Mouse (Mus musculus) embryonic facial prominence, embryonic 15.5 days (tissue): ENCODE measurements around the gene Pdlim4. TPM values are rescaled to one million over a fixed set of nuclear protein-coding genes. Genes with fewer than 3 reads are reported as not detected.

Experiments
- ATAC-seq: fragments of 200-750 bp; cut with Nextera tagmentation; 2 replicates; pipeline ENCODE4 v1.8.0; 2017; ENCODE audit warnings: low read depth, moderate TSS enrichment; ENCODE audit not compliant: insufficient number of reproducible peaks, low FRiP score, low TSS enrichment
- H3K27ac ChIP-seq: fragments of 300-500 bp; sonication (generic); replicated peaks from 2 replicates; pipeline ENCODE4 v1.5.1; 2015; ENCODE audit warnings: mild to moderate bottlenecking, inconsistent platforms
- H3K27me3 ChIP-seq: fragments of 300-500 bp; sonication (generic); 2 replicates; pipeline ENCODE4 v1.6.1; 2015; ENCODE audit warnings: inconsistent platforms
- H3K36me3 ChIP-seq: fragments of 300-500 bp; sonication (generic); 2 replicates; pipeline ENCODE4 v1.6.1; 2015; ENCODE audit warnings: mild to moderate bottlenecking, inconsistent platforms
- H3K4me1 ChIP-seq: fragments of 300-500 bp; sonication (generic); 2 replicates; pipeline ENCODE4 v1.6.1; 2015; ENCODE audit warnings: inconsistent platforms
- H3K4me2 ChIP-seq: fragments of 300-500 bp; sonication (generic); replicated peaks from 2 replicates; pipeline ENCODE4 v1.6.1; 2015; ENCODE audit warnings: mild to moderate bottlenecking, inconsistent platforms
- H3K4me3 ChIP-seq: fragments of 300-500 bp; sonication (generic); replicated peaks from 2 replicates; pipeline ENCODE4 v1.5.1; 2015; ENCODE audit warnings: mild to moderate bottlenecking, inconsistent platforms
- H3K9ac ChIP-seq: fragments of 300-500 bp; sonication (generic); 2 replicates; pipeline ENCODE4 v1.6.1; 2015; ENCODE audit warnings: inconsistent platforms
- H3K9me3 ChIP-seq: fragments of 300-500 bp; sonication (generic); replicated peaks from 2 replicates; pipeline ENCODE4 v1.6.1; 2016; ENCODE audit warnings: inconsistent platforms
- WGBS: fragments of 180-500 bp; shearing (Covaris S2); methylation state at CpG from one replicate; pipeline ENCODE4 v1.1.7; 2015; 5-methylcytosine and 5-hydroxymethylcytosine counted together
- polyA plus RNA-seq: library from polyadenylated mRNA; unstranded; fragments of >200 nt; fragmentation: Nextera tagmentation; extraction: Ambion mirVana; gene quantifications from 2 replicates; pipeline ENCODE4 v1.2.1, GENCODE M21; 2015

The Pdlim4 gene
- polyA plus RNA-seq, 1 experiment from 2014 or later: 168 TPM

DNA sequence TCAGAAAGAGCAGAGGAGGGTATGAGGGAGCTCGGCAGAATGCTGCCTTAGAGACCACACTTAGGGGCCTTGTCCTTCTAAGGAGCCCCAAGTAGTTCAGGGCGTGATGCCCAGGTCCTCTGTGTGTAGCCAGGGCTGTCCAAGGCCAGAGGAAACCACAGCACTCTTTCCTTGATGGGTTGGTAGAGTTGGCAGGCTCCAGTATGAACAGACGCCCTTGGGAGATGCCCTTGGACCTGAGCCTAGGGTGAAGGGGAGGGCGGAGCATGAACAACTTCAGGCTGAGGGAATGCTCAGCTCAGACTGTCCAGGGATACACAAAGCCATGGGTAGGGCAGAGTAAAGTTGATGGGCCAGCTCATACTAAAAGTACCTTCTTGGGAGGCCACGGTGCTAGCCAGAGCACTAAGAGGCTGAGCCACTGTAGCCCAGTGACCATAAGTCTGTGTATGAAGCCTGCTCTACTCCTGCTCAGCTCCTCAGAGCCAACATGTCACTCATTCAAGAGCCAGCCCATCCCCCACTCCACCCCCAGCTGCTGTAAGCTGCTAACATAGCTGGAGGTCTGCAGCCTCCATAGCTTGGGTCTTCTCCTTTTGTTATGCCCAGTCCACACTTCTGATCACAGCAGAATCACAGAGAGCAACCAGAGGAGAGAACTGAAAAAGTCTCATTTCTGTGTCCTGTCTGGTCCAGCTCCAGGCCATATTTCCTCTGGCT lies 3.1 kb upstream of the Pdlim4 start:
- H3K27ac ChIP-seq: peak overlapping the region; percentile 68
- no peak for ATAC-seq

DNA sequence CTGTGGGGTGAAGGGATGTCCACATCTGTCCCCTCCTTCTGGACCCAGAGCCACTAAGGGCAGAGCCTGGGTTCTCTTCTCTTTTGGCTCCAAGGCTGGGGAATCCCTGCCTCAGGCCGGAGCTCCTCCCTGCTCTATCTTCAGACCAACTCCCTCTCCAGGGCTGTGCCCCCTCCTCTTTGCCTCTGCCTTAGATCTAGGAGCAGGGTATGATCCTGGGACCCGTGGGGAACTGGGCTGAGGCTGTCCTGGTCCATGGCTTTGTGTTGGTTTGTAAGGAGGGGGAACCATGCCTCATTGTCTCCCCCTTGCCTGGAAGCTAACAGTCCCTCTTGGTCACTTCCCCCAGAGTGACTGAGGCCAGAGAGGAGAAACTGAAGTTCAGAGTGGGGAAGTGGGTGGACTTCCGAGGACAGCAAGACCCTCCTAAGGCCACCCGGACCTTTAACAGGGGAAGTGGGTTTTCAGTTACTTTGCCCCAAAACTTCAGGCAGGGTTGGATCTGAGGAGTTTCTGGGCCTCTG lies 756 bp downstream of the Pdlim4 start:
- H3K27me3 ChIP-seq: no peaks in the 10 kb centered on the region
- no peak for ATAC-seq

More for the DNA sequence above, 3.1 kb upstream of the Pdlim4 start:
- Histone ChIP-seq H3K36me3 (no peaks in the 10 kb centered on the region), H3K4me3 (no peak overlapping the region), H3K4me2 (no peak overlapping the region), H3K4me1 (peaks cover 45% of the 10 kb centered on the region), H3K9me3 (no peaks in the 10 kb centered on the region), H3K9ac (no peak overlapping the region), H3K27me3 (no peaks in the 10 kb centered on the region)
- 83% methylated on average over 5 of the region's 5 CpGs for WGBS

DNA sequence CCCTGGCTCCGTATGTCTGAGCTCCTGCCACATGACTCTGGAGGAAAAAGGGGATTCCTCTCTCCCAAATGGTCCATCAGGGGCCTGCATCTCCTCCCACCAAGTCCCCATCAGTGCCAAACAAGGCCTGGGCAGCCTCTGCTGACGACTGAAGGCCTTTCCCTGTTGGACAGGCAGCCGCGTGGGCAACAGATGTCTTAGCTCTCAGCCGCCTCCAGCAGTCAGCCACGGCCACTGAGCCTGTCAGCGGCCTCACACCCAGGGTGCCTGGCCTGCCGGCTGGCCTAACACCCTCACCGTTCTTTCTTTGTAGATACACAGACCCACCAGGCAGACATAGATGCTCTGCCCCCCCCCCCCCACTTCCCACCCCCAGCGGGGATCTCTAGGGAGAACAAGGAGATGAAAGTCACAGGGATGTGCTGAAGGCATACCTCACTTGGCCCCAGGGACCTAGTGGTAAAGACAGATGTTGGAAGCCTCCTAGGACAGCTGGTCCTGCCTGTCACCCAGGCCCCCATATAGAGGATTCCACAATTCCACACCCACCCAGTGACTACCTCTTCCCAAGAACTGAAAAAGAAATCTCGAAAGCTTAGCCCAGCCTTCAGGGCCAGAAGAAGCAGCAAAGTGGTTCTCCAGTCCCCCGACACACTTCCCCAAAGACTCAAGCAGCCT lies 1.4 kb downstream of the Pdlim4 start:
- Histone ChIP-seq H3K4me2 (peak overlapping the region; percentile 79), H3K4me3 (peak overlapping the region; percentile 68), H3K4me1 (peaks cover 77% of the 10 kb centered on the region), H3K27me3 (no peaks in the 10 kb centered on the region), H3K27ac (peak overlapping the region; percentile 82), H3K36me3 (no peaks in the 10 kb centered on the region), H3K9ac (peak overlapping the region; percentile 80), H3K9me3 (no peaks in the 10 kb centered on the region)
- 12% methylated on average over 12 of the region's 12 CpGs for WGBS
- no peak for ATAC-seq

More for the DNA sequence above, 756 bp downstream of the Pdlim4 start:
- no peaks in the 10 kb centered on the region for H3K36me3 ChIP-seq
- H3K9me3 ChIP-seq: no peaks in the 10 kb centered on the region
- peak overlapping the region; percentile 79 for H3K4me2 ChIP-seq
- H3K4me1 ChIP-seq: peaks cover 76% of the 10 kb centered on the region
- H3K4me3 ChIP-seq: peak overlapping the region; percentile 68
- 5% methylated on average over 4 of the region's 4 CpGs for WGBS
- H3K9ac ChIP-seq: peak overlapping the region; percentile 80
- peak overlapping the region; percentile 82 for H3K27ac ChIP-seq

DNA sequence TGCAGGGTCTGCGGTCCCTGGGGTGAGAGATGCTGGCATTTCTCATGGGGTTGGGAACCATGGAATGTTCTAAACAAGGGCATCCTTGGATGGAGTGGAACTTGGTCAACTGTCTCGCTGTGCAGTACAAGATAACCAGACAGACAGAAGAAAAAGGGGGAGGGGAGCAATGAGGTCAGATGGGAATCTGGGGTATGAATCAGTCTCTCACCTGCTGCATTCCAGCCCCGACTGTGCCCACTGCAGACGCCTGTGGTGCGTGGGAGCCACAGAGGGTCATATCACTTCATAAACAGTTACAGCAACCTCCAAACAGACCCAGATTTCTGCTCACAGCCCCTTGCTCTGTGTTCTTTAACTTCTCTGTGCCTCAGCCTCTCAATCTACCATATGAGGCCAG lies 2.4 kb downstream of the Pdlim4 start:
- Histone ChIP-seq H3K36me3 (no peaks in the 10 kb centered on the region), H3K4me3 (peak overlapping the region; percentile 68; the same call in 1 of the 2 replicates), H3K27ac (peak overlapping the region; percentile 82; the same call in 1 of the 2 replicates), H3K27me3 (no peaks in the 10 kb centered on the region), H3K4me1 (peaks cover 79% of the 10 kb centered on the region), H3K4me2 (peak overlapping the region; percentile 79), H3K9me3 (no peaks in the 10 kb centered on the region), H3K9ac (0 out of 2 replicates have a peak overlapping the region, but pooled peaks have one; percentile 80)
- no peak for ATAC-seq
- WGBS: 59% methylated on average over 5 of the region's 5 CpGs

DNA sequence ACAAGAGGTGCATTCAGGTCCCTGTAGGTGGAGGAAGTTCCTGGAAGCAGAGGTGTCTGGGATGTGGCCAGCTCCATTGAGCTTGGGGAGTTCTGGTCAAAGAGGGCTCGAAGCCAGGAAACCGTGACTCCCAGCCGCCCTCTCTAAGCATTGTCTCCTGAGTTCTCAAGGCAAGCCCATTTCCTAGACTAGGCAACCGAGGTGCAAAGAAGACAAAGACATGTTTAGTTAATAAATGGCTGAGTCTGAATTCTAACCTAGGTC lies 3.0 kb downstream of the Pdlim4 start:
- Histone ChIP-seq H3K4me2 (0 out of 2 replicates have a peak overlapping the region, but pooled peaks have one; percentile 8), H3K4me1 (peaks cover 84% of the 10 kb centered on the region), H3K27ac (no peak overlapping the region), H3K27me3 (no peaks in the 10 kb centered on the region), H3K9me3 (no peaks in the 10 kb centered on the region), H3K36me3 (no peaks in the 10 kb centered on the region), H3K4me3 (no peak overlapping the region), H3K9ac (no peak overlapping the region)
- ATAC-seq: no peak
- 82% methylated on average over 4 of the region's 4 CpGs for WGBS

DNA sequence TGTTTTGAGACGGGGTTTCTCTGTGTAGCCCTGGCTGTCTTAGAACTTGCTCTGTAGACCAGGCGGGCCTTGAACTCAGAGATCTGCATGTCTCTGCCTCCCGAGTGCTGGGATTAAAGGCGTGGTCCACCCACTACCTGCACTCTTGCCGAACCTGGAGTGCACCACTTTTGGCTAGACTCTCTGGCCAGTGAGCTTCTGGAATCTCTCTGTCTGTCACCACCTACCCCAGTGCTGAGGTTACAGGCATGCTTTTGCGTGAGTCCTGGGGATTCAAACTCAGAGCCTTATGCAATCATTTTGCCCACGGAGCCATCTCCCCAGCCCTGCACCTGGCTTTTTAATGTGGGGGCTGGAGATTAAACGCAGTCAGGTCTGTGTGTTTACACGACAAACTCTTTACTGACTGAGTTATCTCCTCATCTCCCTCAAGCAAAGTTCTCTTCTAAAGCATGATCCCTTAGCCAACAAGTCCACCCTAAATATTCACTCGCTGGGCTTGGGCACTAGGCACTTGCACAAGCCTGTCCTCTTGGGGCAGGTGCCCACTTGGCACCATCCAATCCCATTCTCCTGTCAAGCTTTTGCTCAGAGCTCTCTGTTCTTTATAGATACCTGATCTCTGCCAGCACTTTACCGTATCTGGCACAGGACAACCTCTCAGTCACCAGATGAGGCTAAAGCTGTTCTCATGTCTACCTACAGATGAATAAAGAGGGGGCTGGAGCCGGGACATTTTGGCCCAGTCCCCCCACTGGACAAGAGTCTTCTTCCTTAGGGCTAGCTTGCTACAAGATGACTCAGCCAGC lies 3.5 kb downstream of the Pdlim4 start:
- Histone ChIP-seq H3K9me3 (no peaks in the 10 kb centered on the region), H3K36me3 (no peaks in the 10 kb centered on the region), H3K4me3 (no peak overlapping the region), H3K4me2 (no peak overlapping the region), H3K27ac (no peak overlapping the region), H3K9ac (no peak overlapping the region), H3K27me3 (no peaks in the 10 kb centered on the region), H3K4me1 (peaks cover 90% of the 10 kb centered on the region)
- 75% methylated on average over 12 of the region's 12 CpGs for WGBS
- ATAC-seq: no peak

DNA sequence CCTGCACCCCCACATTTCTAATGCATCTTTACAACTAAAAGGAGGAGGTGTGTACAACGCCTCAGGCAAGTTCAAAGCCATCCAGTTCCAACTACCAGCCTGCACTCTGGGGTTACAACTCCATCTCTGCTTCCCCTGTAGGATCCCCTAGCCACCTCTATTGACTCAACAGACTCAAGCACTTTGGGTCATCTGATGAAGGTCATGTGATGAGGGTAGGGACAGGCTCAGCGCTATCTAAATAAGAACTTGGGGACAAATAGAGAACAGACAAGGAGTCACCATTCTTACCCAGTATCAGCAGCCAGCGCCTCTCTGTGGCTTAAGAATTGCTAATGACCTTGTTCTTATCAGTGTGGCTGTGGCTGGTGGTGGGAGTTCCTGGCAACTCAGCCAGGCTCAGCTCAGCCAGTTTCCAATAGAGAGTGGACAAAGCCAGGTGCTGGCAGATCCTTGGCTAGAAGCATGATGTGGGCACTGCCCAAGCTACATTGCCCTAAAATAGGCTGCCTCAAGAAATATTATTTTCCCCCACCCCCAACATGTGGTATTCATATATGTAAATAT lies 4.3 kb downstream of the Pdlim4 start:
- WGBS: 89% methylated on average over 3 of the region's 3 CpGs
- H3K4me3 ChIP-seq: no peak overlapping the region
- no peaks in the 10 kb centered on the region for H3K36me3 ChIP-seq
- peaks cover 94% of the 10 kb centered on the region for H3K4me1 ChIP-seq
- ATAC-seq: no peak
- no peaks in the 10 kb centered on the region for H3K27me3 ChIP-seq
- no peak overlapping the region for H3K4me2 ChIP-seq
- 0 out of 2 replicates have a peak overlapping the region, but pooled peaks have one; percentile 82 for H3K27ac ChIP-seq
- H3K9me3 ChIP-seq: no peaks in the 10 kb centered on the region
- no peak overlapping the region for H3K9ac ChIP-seq

DNA sequence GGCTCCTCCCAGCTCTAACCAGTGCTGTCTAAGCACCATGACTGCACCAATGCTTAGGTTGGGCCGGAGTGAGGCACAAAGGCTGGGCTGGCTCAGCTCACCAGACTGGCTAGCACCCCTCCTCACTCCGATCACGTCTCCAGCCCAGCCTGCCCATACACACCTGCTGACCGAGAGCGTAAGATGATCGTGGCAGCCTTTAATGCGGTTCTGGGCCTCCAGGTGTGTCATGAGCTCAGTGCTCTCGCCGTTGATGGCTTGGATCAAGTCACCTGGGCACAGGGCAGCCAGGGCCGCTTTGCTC lies 5.4 kb downstream of the Pdlim4 start:
- peak overlapping the region; percentile 82 for H3K27ac ChIP-seq

DNA sequence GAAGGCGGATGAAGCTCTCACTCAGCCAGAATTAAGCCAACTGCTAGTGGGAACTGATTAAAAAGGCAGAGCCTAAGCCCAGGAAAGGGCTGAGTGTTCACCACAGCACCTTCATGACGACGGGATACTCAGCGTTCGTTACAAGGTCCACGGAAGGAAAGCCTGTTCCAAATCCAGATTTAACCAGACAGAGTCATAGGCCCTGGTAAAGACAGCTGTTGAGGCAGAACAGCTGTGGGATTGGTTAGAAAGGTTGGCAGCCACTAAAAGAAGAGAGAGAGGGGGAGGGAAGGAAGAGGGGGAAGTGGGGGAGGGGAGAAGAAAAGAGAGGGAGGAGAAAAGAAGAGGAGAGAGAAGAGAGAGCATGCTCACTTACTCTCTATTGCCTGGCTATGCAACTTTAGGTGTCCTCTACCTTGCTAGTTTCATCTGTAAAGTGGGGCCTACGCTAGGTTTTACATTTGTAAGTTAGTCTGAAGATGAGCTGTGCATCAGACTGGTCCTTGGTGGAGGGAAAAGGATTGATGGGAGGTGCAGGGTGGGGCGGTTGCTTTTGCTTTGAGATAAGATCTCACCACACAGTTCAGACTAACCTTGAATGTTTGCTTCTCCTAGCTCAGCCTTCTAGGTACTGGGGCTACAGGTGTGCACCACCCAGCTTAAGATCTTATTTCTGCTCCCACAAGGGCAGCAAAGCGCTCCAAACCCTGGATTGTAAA lies 5.9 kb downstream of the Pdlim4 start:
- H3K4me3 ChIP-seq: no peak overlapping the region
- H3K4me2 ChIP-seq: no peak overlapping the region
- peaks cover 98% of the 10 kb centered on the region for H3K4me1 ChIP-seq
- no peak for ATAC-seq
- H3K27ac ChIP-seq: peak overlapping the region; percentile 82
- no peak overlapping the region for H3K9ac ChIP-seq
- no peaks in the 10 kb centered on the region for H3K36me3 ChIP-seq
- WGBS: 47% methylated on average over 9 of the region's 9 CpGs
- no peaks in the 10 kb centered on the region for H3K9me3 ChIP-seq
- no peaks in the 10 kb centered on the region for H3K27me3 ChIP-seq

More for the DNA sequence above, 5.4 kb downstream of the Pdlim4 start:
- Histone ChIP-seq H3K4me1 (peaks cover 98% of the 10 kb centered on the region), H3K36me3 (no peaks in the 10 kb centered on the region), H3K27me3 (no peaks in the 10 kb centered on the region), H3K4me3 (no peak overlapping the region), H3K9ac (no peak overlapping the region), H3K4me2 (no peak overlapping the region), H3K9me3 (no peaks in the 10 kb centered on the region)
- WGBS: 82% methylated on average over 10 of the region's 10 CpGs
- ATAC-seq: 0 out of 2 replicates have a peak, but pooled peaks have one; percentile 30

DNA sequence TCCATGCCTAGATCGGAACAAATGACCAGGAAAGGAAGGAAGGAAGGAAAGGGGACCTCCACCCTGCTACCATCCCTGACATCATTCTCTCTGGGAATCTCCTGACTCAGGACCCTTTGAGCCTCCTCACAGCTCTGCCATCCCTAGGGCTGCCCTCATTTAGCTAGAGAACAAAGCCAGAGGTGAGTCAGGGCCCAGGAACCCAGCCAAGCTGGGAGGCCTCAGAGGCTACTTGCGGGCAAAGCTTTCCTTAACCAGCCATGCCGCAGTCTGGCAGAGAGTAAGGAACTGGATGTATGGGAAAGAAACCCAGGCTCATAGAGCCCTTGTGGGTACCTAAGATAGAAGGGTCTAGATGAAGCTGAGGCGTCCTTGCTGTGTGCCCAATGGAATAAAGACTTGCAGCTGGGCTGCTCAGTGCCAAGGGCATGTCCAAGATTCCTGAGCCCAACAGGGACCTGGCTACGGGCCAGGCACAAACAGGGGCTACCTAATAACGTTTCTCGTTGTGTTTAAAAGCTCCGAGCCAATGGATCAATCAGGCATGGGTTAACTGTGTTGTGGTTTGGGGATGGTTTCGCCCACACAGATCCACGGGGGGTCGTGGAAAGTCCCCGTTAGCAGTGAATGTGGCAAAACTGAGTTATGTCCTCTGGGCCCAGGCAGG lies 6.6 kb downstream of the Pdlim4 start:
- Histone ChIP-seq H3K36me3 (no peaks in the 10 kb centered on the region), H3K4me2 (no peak overlapping the region), H3K4me1 (peaks cover 98% of the 10 kb centered on the region), H3K4me3 (no peak overlapping the region), H3K27ac (peak overlapping the region; percentile 82), H3K27me3 (no peaks in the 10 kb centered on the region), H3K9ac (no peak overlapping the region), H3K9me3 (no peaks in the 10 kb centered on the region)
- ATAC-seq: no peak
- WGBS: 48% methylated on average over 12 of the region's 12 CpGs
